Mouse (Mus musculus) neural tube, embryonic 11.5 days (tissue): ENCODE results near the gene Stom. TPM values are rescaled to one million over a fixed set of nuclear protein-coding genes. Genes with fewer than 3 reads are reported as not detected.

ENCODE experiments used
- ATAC-seq: fragments of 200-750 bp; cut with Nextera tagmentation; 2 replicates; pipeline ENCODE4 v1.8.0; 2017; ENCODE audit warnings: moderate number of reproducible peaks, mild to moderate bottlenecking, moderate TSS enrichment, moderate library complexity; ENCODE audit not compliant: insufficient read depth, low FRiP score, low TSS enrichment
- DNase-seq: peaks from one replicate; pipeline ENCODE4 v3.0.0-alpha.2; 2015; ENCODE audit warnings: low spot score
- H3K27ac ChIP-seq: fragments of 300-500 bp; sonication (generic); 2 replicates; pipeline ENCODE4 v1.5.1; 2014; ENCODE audit warnings: low read depth, mild to moderate bottlenecking, low read length
- H3K27me3 ChIP-seq: fragments of 300-500 bp; sonication (generic); 2 replicates; pipeline ENCODE4 v1.6.1; 2014; ENCODE audit warnings: mild to moderate bottlenecking, low read length, mixed read lengths; ENCODE audit not compliant: control insufficient read depth, insufficient read depth
- H3K36me3 ChIP-seq: fragments of 300-500 bp; sonication (generic); 2 replicates; pipeline ENCODE4 v1.6.1; 2014; ENCODE audit warnings: mild to moderate bottlenecking, low read length, moderate library complexity, mixed read lengths; ENCODE audit not compliant: control insufficient read depth, insufficient read depth
- H3K4me1 ChIP-seq: fragments of 300-500 bp; sonication (generic); 2 replicates; pipeline ENCODE4 v1.6.1; 2014; ENCODE audit warnings: low read length, mixed read lengths; ENCODE audit not compliant: control insufficient read depth, insufficient read depth
- H3K4me2 ChIP-seq: fragments of 300-500 bp; sonication (generic); 2 replicates; pipeline ENCODE4 v1.6.1; 2014; ENCODE audit warnings: low read depth, mild to moderate bottlenecking, moderate library complexity
- H3K4me3 ChIP-seq: fragments of 300-500 bp; sonication (generic); 2 replicates; pipeline ENCODE4 v1.5.1; 2014; ENCODE audit warnings: low read depth, low read length
- H3K9ac ChIP-seq: fragments of 300-500 bp; sonication (generic); 2 replicates; pipeline ENCODE4 v1.6.1; 2014; ENCODE audit warnings: mild to moderate bottlenecking, low read length
- H3K9me3 ChIP-seq: fragments of 300-500 bp; sonication (generic); 2 replicates; pipeline ENCODE4 v1.6.1; 2016; ENCODE audit warnings: low read length; ENCODE audit not compliant: control insufficient read depth
- WGBS: fragments of 180-500 bp; shearing (Covaris S2); extraction: QIAGEN DNeasy Blood & Tissue Kit; methylation state at CpG from one replicate; pipeline ENCODE4 v1.1.7; 2014; 5-methylcytosine and 5-hydroxymethylcytosine counted together
- polyA plus RNA-seq: library from polyadenylated mRNA; unstranded; fragments of >200 nt; fragmentation: Nextera tagmentation; extraction: Ambion mirVana; gene quantifications from 2 replicates; pipeline ENCODE4 v1.2.1, GENCODE M21; 2014

Gene Stom
- polyA plus RNA-seq, 1 experiment from 2014 or later, result 15.5 TPM

- ATAC-seq (no peak), DNase-seq (no peak)
- Histone ChIP-seq H3K27ac (no peak overlapping the region), H3K4me3 (no peak overlapping the region), H3K4me1 (no peaks in the 10 kb centered on the region), H3K9me3 (no peaks in the 10 kb centered on the region), H3K36me3 (no peaks in the 10 kb centered on the region), H3K4me2 (no peak overlapping the region), H3K27me3 (peaks cover 18% of the 10 kb centered on the region), H3K9ac (no peak overlapping the region)
- 86% methylated on average over 12 of the region's 12 CpGs for WGBS
These were observed 49.7 kb downstream of the Stom start for GRCm38 (mm10) chr2:35287017-35287620.

DNA sequence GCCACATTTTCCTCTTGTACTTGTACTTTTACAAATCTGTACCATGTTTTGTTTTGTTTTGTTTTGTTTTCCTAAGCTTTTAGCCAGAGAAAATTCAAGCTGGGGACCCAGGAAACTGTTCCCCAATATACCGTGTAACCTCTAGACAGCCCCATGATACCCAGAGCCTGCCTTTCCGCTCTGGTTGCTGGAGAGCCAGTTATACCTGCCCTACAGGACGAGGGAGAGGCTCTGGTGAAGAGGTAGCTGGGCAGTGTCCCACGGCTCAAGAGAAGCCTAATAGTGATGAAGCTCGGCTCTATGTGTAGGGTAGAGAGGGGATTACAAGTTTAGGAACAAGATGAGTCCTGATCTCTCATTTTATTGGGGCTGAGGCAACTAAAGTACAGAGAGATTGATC is 51.6 kb downstream of the Stom start:
- peaks cover 20% of the 10 kb centered on the region for H3K27me3 ChIP-seq
- no peak overlapping the region for H3K4me2 ChIP-seq
- H3K36me3 ChIP-seq, result no peaks in the 10 kb centered on the region
- no peak overlapping the region for H3K4me3 ChIP-seq
- WGBS, result 80% methylated on average over 5 of the region's 5 CpGs
- H3K9ac ChIP-seq, result no peak overlapping the region
- H3K9me3 ChIP-seq, result no peaks in the 10 kb centered on the region
- H3K27ac ChIP-seq, result no peak overlapping the region
- ATAC-seq, result no peak
- no peak for DNase-seq
- H3K4me1 ChIP-seq, result no peaks in the 10 kb centered on the region

DNA sequence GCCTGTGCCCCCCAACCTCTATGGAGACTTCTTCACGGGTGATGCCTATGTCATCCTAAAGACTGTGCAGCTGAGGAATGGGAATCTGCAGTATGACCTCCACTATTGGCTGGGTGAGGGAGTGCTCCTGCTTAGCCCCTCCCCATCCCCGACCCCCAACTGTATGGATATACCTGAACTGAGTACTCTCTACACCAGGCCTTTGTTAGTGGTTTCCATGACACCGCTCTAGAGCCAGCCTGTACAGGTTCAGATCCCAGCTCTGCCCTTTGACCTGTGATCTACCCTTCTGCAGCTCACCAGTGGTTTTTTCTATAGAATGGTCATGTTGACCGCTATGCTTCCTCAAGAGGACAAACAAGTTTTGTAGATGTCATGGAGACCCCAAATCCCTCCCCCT is 52.8 kb downstream of the Stom start:
- WGBS, result 92% methylated on average over 4 of the region's 4 CpGs
- DNase-seq, result no peak
- Histone ChIP-seq H3K4me3 (no peak overlapping the region), H3K36me3 (no peaks in the 10 kb centered on the region), H3K27ac (no peak overlapping the region), H3K4me1 (no peaks in the 10 kb centered on the region), H3K9me3 (no peaks in the 10 kb centered on the region), H3K27me3 (peaks cover 20% of the 10 kb centered on the region), H3K4me2 (no peak overlapping the region), H3K9ac (no peak overlapping the region)
- no peak for ATAC-seq

- Histone ChIP-seq H3K4me2 (peak overlapping the region; percentile 37), H3K27ac (no peak overlapping the region), H3K4me1 (no peaks in the 10 kb centered on the region), H3K9ac (no peak overlapping the region), H3K36me3 (no peaks in the 10 kb centered on the region), H3K9me3 (no peaks in the 10 kb centered on the region), H3K27me3 (peaks cover 20% of the 10 kb centered on the region), H3K4me3 (peak overlapping the region; percentile 11; the same call in 1 of the 2 replicates)
- ATAC-seq (no peak), DNase-seq (peak; percentile 29)
- under 1% methylated on average over 32 of the region's 32 CpGs for WGBS
These were observed 54.6 kb downstream of the Stom start for GRCm38 (mm10) chr2:35282214-35282613.

GRCm38 (mm10) chr2:35280001-35280400 is 56.8 kb downstream of the Stom start:
- H3K36me3 ChIP-seq, result no peaks in the 10 kb centered on the region
- H3K4me3 ChIP-seq, result no peak overlapping the region
- no peak overlapping the region for H3K9ac ChIP-seq
- ATAC-seq (no peak), DNase-seq (no peak)
- no peaks in the 10 kb centered on the region for H3K9me3 ChIP-seq
- H3K4me1 ChIP-seq, result no peaks in the 10 kb centered on the region
- 47% methylated on average over 3 of the region's 3 CpGs for WGBS
- peaks cover 20% of the 10 kb centered on the region for H3K27me3 ChIP-seq
- H3K4me2 ChIP-seq, result no peak overlapping the region
- H3K27ac ChIP-seq, result no peak overlapping the region

- Histone ChIP-seq H3K4me3 (no peak overlapping the region), H3K9me3 (no peaks in the 10 kb centered on the region), H3K27ac (no peak overlapping the region), H3K27me3 (peaks cover 18% of the 10 kb centered on the region), H3K4me2 (no peak overlapping the region), H3K36me3 (no peaks in the 10 kb centered on the region), H3K9ac (no peak overlapping the region; the same call in 1 of the 2 replicates), H3K4me1 (no peaks in the 10 kb centered on the region)
- DNase-seq (no peak), ATAC-seq (no peak)
- WGBS, result 86% methylated on average over 7 of the region's 7 CpGs
These were observed 58.2 kb downstream of the Stom start for GRCm38 (mm10) chr2:35278371-35279210.

DNA sequence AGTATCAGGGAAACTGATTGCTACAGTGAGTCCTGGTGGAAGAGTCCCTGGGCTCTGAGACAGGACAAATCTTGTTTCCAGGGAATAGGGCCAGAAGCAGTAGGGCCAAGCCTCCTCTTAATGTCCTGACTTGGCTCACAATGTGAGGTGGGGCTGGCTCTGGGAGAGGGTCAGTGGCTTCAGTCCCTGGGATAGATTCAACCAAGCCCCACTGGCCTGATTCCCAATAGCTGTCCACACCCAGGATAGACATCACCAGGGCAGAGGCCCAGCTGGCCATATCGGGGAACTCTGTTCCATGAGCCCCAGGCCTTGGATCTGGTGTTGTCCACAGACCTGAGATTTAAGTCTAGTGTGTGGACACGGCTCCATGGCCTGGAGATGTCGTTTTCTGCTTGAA is 59.1 kb downstream of the Stom start:
- 75% methylated on average over 3 of the region's 3 CpGs for WGBS
- H3K27me3 ChIP-seq, result peaks cover 9% of the 10 kb centered on the region
- H3K4me2 ChIP-seq, result no peak overlapping the region
- H3K4me1 ChIP-seq, result no peaks in the 10 kb centered on the region
- no peaks in the 10 kb centered on the region for H3K9me3 ChIP-seq
- DNase-seq (no peak), ATAC-seq (no peak)
- no peak overlapping the region for H3K4me3 ChIP-seq
- H3K27ac ChIP-seq, result no peak overlapping the region
- no peak overlapping the region; the same call in 1 of the 2 replicates for H3K9ac ChIP-seq
- H3K36me3 ChIP-seq, result no peaks in the 10 kb centered on the region

DNA sequence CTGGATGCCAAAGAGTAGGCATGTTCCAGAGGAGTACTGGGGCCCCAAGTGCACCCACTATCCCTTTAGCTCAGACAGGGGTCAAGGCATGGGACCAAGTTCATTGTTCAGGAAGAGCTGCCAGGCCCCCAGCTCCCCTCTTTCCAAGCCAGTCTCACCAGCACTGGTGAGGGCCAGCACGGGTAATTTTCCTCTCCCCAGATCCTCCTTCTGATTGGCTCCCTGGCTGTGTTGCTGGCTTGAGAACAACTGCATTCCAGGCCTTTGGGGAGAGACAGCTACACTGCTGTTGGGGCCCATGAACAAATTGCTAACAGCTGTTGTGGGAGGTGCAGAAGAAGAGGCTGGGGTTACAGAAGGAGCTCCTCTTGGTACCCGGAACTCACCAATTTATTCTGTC is 63.2 kb downstream of the Stom start:
- Histone ChIP-seq H3K27me3 (no peaks in the 10 kb centered on the region), H3K27ac (no peak overlapping the region), H3K9me3 (no peaks in the 10 kb centered on the region), H3K4me3 (no peak overlapping the region), H3K9ac (no peak overlapping the region), H3K4me1 (no peaks in the 10 kb centered on the region), H3K36me3 (no peaks in the 10 kb centered on the region), H3K4me2 (no peak overlapping the region)
- ATAC-seq (no peak), DNase-seq (peak; percentile 33)
- WGBS, result 35% methylated on average over 2 of the region's 2 CpGs

GRCm38 (mm10) chr2:35272881-35273280 is 63.9 kb downstream of the Stom start:
- Histone ChIP-seq H3K4me1 (no peaks in the 10 kb centered on the region), H3K27ac (no peak overlapping the region), H3K9me3 (no peaks in the 10 kb centered on the region), H3K4me3 (no peak overlapping the region), H3K4me2 (no peak overlapping the region), H3K36me3 (no peaks in the 10 kb centered on the region), H3K9ac (no peak overlapping the region), H3K27me3 (no peaks in the 10 kb centered on the region)
- 84% methylated on average over 6 of the region's 6 CpGs for WGBS
- ATAC-seq, result no peak
- no peak for DNase-seq
